13 mouse cellular contexts compared by ENCODE assay signal in the genomic region with DNA sequence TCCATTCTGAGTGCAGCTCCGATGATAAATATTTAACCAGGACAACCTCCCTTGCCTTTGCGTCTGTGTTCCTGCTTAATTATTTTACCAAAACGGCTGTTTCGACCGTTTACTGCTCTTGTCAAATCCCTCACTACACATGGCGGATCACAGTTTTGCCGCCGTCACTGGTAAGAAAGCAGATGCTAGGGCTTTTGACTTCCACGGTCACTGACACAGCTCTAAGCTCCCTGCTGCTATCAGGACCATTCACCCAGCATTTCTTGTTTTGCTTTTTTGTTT.
DNase-seq lines count a peak whose midpoint lies in the region; ATAC-seq and TF ChIP-seq lines count a peak whose summit lies in the region.
"Had no signal": no experiment of that assay in that cellular context is flagged by ENCODE, and none has a peak within 500 bp of the region (broad histone marks: within the 10 kb centered on the region; RNA-seq: fewer than 3 reads in every experiment).

No protein-coding gene starts in this region.

- 36% methylated on average over 9 of the region's 9 CpGs for WGBS in hindbrain, embryonic 12.5 days
- WGBS in hindbrain, embryonic 16.5 days = 21% methylated on average over 9 of the region's 9 CpGs
- 42% methylated on average over 9 of the region's 9 CpGs for WGBS in forebrain, embryonic 12.5 days
- 93% methylated on average over 9 of the region's 9 CpGs for WGBS in thymus, adult 2 months
- 78% methylated on average over 9 of the region's 9 CpGs for WGBS in embryonic facial prominence, embryonic 10.5 days

- peaks cover 7% of the 10 kb centered on the region; the same call in 1 of the 2 replicates for H3K27me3 ChIP-seq in hindbrain, embryonic 12.5 days
- no peaks in the 10 kb centered on the region for H3K27me3 ChIP-seq in hindbrain, embryonic 16.5 days (replicated peaks; ENCODE audit: control insufficient read depth, insufficient read depth, low read length)
- 0 out of 2 replicates have a peak, but pooled peaks cover 6% of the 10 kb centered on the region for H3K27me3 ChIP-seq in forebrain, embryonic 12.5 days
- H3K27me3 ChIP-seq in thymus, adult 2 months (ENCODE audit: control insufficient read depth, insufficient read depth, low read length) = no peaks in the 10 kb centered on the region
- H3K27me3 ChIP-seq in embryonic facial prominence, embryonic 10.5 days (replicated peaks; ENCODE audit: low read depth, poor library complexity, severe bottlenecking) = peaks cover 61% of the 10 kb centered on the region
- H3K27me3 ChIP-seq: embryonic facial prominence, embryonic 13.5 days had no signal

- DNase-seq in kidney, adult 18-20 months = peak; percentile 10
- DNase-seq in kidney, postnatal 4 days = peak; percentile 28 to 38
- DNase-seq in right cerebral cortex, postnatal 14 days = no peak
- no peak for DNase-seq in thymus, adult 2 months
- no peak for DNase-seq in embryonic facial prominence, embryonic 10.5 days (ENCODE audit: low spot score)
- DNase-seq: cerebellum, postnatal 14 days; liver; lung, adult 2 months had no signal

- TF ChIP-seq POLR2A in thymus, adult 2 months (IDR thresholded peaks at IDR 0.05; ENCODE audit: control insufficient read depth, extremely low read depth, insufficient read depth, low read length, poor library complexity) = no peak

- H3K4me1 ChIP-seq in hindbrain, embryonic 12.5 days = peaks cover 21% of the 10 kb centered on the region
- peaks cover 5% of the 10 kb centered on the region for H3K4me1 ChIP-seq in hindbrain, embryonic 16.5 days (ENCODE audit: control insufficient read depth, insufficient read depth, low read depth, low read length)
- peaks cover 21% of the 10 kb centered on the region for H3K4me1 ChIP-seq in forebrain, embryonic 12.5 days
- no peaks in the 10 kb centered on the region for H3K4me1 ChIP-seq in thymus, adult 2 months (replicated peaks; ENCODE audit: control insufficient read depth, insufficient read depth, low read length)
- H3K4me1 ChIP-seq in embryonic facial prominence, embryonic 10.5 days = peaks cover 19% of the 10 kb centered on the region

- no peak for ATAC-seq in hindbrain, embryonic 12.5 days (ENCODE audit: low FRiP score)
- ATAC-seq in hindbrain, embryonic 16.5 days = no peak
- ATAC-seq in forebrain, embryonic 12.5 days (ENCODE audit: low FRiP score) = peak; percentile 5; the same call in 1 of the 2 replicates

- H3K4me2 ChIP-seq in hindbrain, embryonic 12.5 days (replicated peaks) = no peak overlapping the region
- H3K4me2 ChIP-seq in hindbrain, embryonic 16.5 days (ENCODE audit: low read length) = no peak overlapping the region
- no peak overlapping the region for H3K4me2 ChIP-seq in forebrain, embryonic 12.5 days
- H3K4me2 ChIP-seq: embryonic facial prominence, embryonic 13.5 days had no signal

- H3K4me3 ChIP-seq in hindbrain, embryonic 12.5 days = no peak overlapping the region
- no peak overlapping the region for H3K4me3 ChIP-seq in hindbrain, embryonic 16.5 days (ENCODE audit: low read length)
- H3K4me3 ChIP-seq in forebrain, embryonic 12.5 days (replicated peaks) = no peak overlapping the region
- H3K4me3 ChIP-seq in thymus, adult 2 months (ENCODE audit: control insufficient read depth, insufficient read depth, low read length) = no peak overlapping the region
- H3K4me3 ChIP-seq in embryonic facial prominence, embryonic 10.5 days = no peak overlapping the region
- H3K4me3 ChIP-seq: embryonic facial prominence, embryonic 13.5 days; myocyte had no signal

- no peaks in the 10 kb centered on the region for H3K36me3 ChIP-seq in hindbrain, embryonic 12.5 days
- no peaks in the 10 kb centered on the region for H3K36me3 ChIP-seq in hindbrain, embryonic 16.5 days (ENCODE audit: control insufficient read depth, insufficient read depth, low read length)
- H3K36me3 ChIP-seq in forebrain, embryonic 12.5 days (replicated peaks) = no peaks in the 10 kb centered on the region
- H3K36me3 ChIP-seq in thymus, adult 2 months (ENCODE audit: control insufficient read depth, insufficient read depth, low read length) = no peaks in the 10 kb centered on the region
- H3K36me3 ChIP-seq in embryonic facial prominence, embryonic 10.5 days (replicated peaks) = no peaks in the 10 kb centered on the region
- H3K36me3 ChIP-seq: embryonic facial prominence, embryonic 13.5 days had no signal

- no peak for TF ChIP-seq CTCF in thymus, adult 2 months (IDR thresholded peaks at IDR 0.05; ENCODE audit: borderline replicate concordance, control insufficient read depth, extremely low read depth, insufficient read depth, low read length, poor library complexity)

- no peaks in the 10 kb centered on the region for H3K9me3 ChIP-seq in hindbrain, embryonic 12.5 days (replicated peaks)
- H3K9me3 ChIP-seq in hindbrain, embryonic 16.5 days (ENCODE audit: control insufficient read depth, low read length) = no peaks in the 10 kb centered on the region
- no peaks in the 10 kb centered on the region for H3K9me3 ChIP-seq in forebrain, embryonic 12.5 days
- no peaks in the 10 kb centered on the region for H3K9me3 ChIP-seq in embryonic facial prominence, embryonic 10.5 days

- H3K9ac ChIP-seq in hindbrain, embryonic 12.5 days = no peak overlapping the region
- no peak overlapping the region for H3K9ac ChIP-seq in hindbrain, embryonic 16.5 days (ENCODE audit: low read depth, low read length)
- H3K9ac ChIP-seq in forebrain, embryonic 12.5 days = no peak overlapping the region
- H3K9ac ChIP-seq: embryonic facial prominence, embryonic 13.5 days had no signal

- H3K27ac ChIP-seq in hindbrain, embryonic 12.5 days = peak overlapping the region; percentile 79
- no peak overlapping the region; the same call in 1 of the 2 replicates for H3K27ac ChIP-seq in hindbrain, embryonic 16.5 days (ENCODE audit: low read depth, low read length)
- H3K27ac ChIP-seq in forebrain, embryonic 12.5 days = peak overlapping the region; percentile 58
- no peak overlapping the region for H3K27ac ChIP-seq in thymus, adult 2 months (ENCODE audit: control insufficient read depth, insufficient read depth, low read length)
- H3K27ac ChIP-seq in embryonic facial prominence, embryonic 10.5 days (replicated peaks) = no peak overlapping the region
- H3K27ac ChIP-seq: embryonic facial prominence, embryonic 13.5 days had no signal

Comparison
In these comparisons a context has a peak if more than half of its experiments do, and no peak if none do; other contexts are left out.
1. H3K27ac ChIP-seq: peak in hindbrain, embryonic 12.5 days (single experiment) and forebrain, embryonic 12.5 days (single experiment); none in hindbrain, embryonic 16.5 days (single experiment), thymus, adult 2 months (single experiment) and embryonic facial prominence, embryonic 10.5 days (single experiment).
2. DNase-seq: peak in kidney, adult 18-20 months (single experiment) and kidney, postnatal 4 days (2 of 2); none in right cerebral cortex, postnatal 14 days (single experiment), thymus, adult 2 months (single experiment) and embryonic facial prominence, embryonic 10.5 days (single experiment).